In the genomic region with DNA sequence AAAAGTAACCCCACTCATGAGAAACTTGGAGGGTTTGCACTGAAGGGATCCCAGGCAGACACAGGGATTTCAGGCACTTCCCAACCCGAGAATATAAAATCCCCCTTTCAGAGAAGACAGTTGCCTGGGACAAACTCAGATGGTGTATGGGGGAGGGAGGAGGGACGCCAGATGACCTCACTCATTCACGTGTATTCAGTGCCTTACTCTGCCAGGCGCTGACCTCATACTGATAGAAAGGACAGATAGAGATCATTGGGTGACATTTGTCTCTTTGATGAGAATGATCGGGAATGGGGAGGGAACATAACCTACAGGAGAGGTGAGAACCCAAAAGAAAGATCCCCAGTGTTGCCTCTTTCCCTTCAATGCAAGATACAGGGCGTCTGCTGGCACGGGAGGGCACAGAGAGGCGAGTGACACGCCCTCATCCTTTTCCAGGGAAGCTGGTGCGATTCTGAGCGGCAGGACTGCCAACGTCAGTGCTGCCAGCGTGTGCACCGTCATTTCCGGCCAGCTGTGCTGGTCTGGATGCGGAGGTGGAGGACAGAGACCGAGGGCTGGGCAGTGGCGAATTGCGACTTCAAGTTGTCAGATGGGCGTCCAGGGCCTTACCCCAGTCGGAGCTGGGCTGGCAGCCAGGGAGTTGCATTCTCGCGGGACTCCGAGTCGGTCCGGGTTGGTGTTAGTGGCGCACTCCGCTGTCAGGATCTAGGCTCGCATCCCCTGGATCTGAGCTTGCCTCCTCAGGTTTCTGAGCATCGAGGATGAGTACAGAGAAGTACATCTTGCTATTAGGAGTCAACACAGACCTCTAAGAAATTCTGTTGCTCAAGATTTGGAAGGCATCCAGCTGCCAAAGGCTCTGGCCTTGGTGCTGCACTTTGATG, we compare ENCODE assay signal across 8 mouse cellular contexts. TPM values are rescaled to one million over a fixed set of nuclear protein-coding genes. Genes with fewer than 3 reads are reported as not detected.
DNase-seq lines count a peak whose midpoint lies in the region; ATAC-seq and TF ChIP-seq lines count a peak whose summit lies in the region.

No protein-coding gene starts in this region.

- peak overlapping the region; percentile 68 for H3K4me2 ChIP-seq in hindbrain, embryonic 15.5 days

- peak overlapping the region; percentile 73 for H3K4me3 ChIP-seq in gastrocnemius, adult 2 months
- H3K4me3 ChIP-seq in hindbrain, embryonic 15.5 days: peak overlapping the region; percentile 43
- H3K4me3 ChIP-seq in left cerebral cortex, adult 2 months: peak overlapping the region; percentile 47

- no peaks in the 10 kb centered on the region for H3K9me3 ChIP-seq in hindbrain, embryonic 15.5 days

- peak overlapping the region; percentile 68 for H3K9ac ChIP-seq in hindbrain, embryonic 15.5 days

- H3K4me1 ChIP-seq in hindbrain, embryonic 15.5 days (replicated peaks): peaks cover 16% of the 10 kb centered on the region

- no peaks in the 10 kb centered on the region for H3K36me3 ChIP-seq in hindbrain, embryonic 15.5 days

- peak; percentile 86 to 95 for DNase-seq in adrenal gland, adult (ENCODE audit: inconsistent age in 2 of 2, low spot score in 1 of 2)
- peak; percentile 85 to 89 for DNase-seq in cerebellum, postnatal 25 days
- DNase-seq in gastrocnemius, adult 2 months: peak; percentile 86
- DNase-seq in left cerebral cortex, adult 2 months (ENCODE audit: extremely low spot score in 1 of 2, low spot score in 2 of 2): peak; percentile 70 to 74
- DNase-seq in lung, postnatal 4 days: peak; percentile 85 to 88
- peak; percentile 85 for DNase-seq in right cerebral cortex, postnatal 10 days (ENCODE audit: low spot score in 2 of 2)
- no peak for DNase-seq in spleen, postnatal 14 days (ENCODE audit: low spot score in 2 of 2)

- intact Hi-C loops in gastrocnemius, adult 2 months (cut with DNase I): no loop called here
- intact Hi-C loops in left cerebral cortex, adult 2 months (cut with DNase I): no loop called here

- peak overlapping the region; percentile 72 for H3K27ac ChIP-seq in gastrocnemius, adult 2 months
- peak overlapping the region; percentile 80 for H3K27ac ChIP-seq in hindbrain, embryonic 15.5 days (replicated peaks)
- H3K27ac ChIP-seq in left cerebral cortex, adult 2 months: peak overlapping the region; percentile 91

- H3K27me3 ChIP-seq in hindbrain, embryonic 15.5 days: peaks cover 4% of the 10 kb centered on the region; the same call in 1 of the 2 replicates

- no peak for TF ChIP-seq CTCF in gastrocnemius, adult 2 months (IDR thresholded peaks at IDR 0.05)
- TF ChIP-seq CTCF in left cerebral cortex, adult 2 months (IDR thresholded peaks at IDR 0.05): no peak

- peak; percentile 90 for ATAC-seq in hindbrain, embryonic 15.5 days (ENCODE audit: low FRiP score, low read depth)

- WGBS in hindbrain, embryonic 15.5 days: under 1% methylated on average over 30 of the region's 30 CpGs

RNA-seq across cellular contexts. Expression of a gene that starts 6.5 kb away (rescaled TPM):
- 1 to 10 TPM; 1.0 to 1.2 TPM for total RNA-seq in gastrocnemius, adult 2 months (2021)
- polyA plus RNA-seq in hindbrain, embryonic 15.5 days (2015; fragmentation: Nextera tagmentation; extraction: Ambion mirVana): 57.2 and 62.4 TPM in 2 replicates
- total RNA-seq in left cerebral cortex, adult 2 months (2021): 100 to 1,000 TPM; 117 to 121 TPM

RNA-seq across cellular contexts. Expression of a gene that starts 7.7 kb away (rescaled TPM):
- 1 to 10 TPM; 1.5 to 2.0 TPM for total RNA-seq in gastrocnemius, adult 2 months (2021)
- polyA plus RNA-seq in hindbrain, embryonic 15.5 days (2015; fragmentation: Nextera tagmentation; extraction: Ambion mirVana): 25.0 and 27.0 TPM in 2 replicates
- total RNA-seq in left cerebral cortex, adult 2 months (2021): 10 to 100 TPM; 25.0 to 26.4 TPM

RNA-seq across cellular contexts. Expression of a gene that starts 29.5 kb away (rescaled TPM):
- 10 to 100 TPM; 79.2 to 99.2 TPM for total RNA-seq in gastrocnemius, adult 2 months (2021)
- polyA plus RNA-seq in hindbrain, embryonic 15.5 days (2015; fragmentation: Nextera tagmentation; extraction: Ambion mirVana): 180 and 190 TPM in 2 replicates
- total RNA-seq in left cerebral cortex, adult 2 months (2021): 100 to 1,000 TPM; 113 to 118 TPM

RNA-seq across cellular contexts. Expression of a gene that starts 39.5 kb away (rescaled TPM):
- total RNA-seq in gastrocnemius, adult 2 months (2021): not detected
- polyA plus RNA-seq in hindbrain, embryonic 15.5 days (2015; fragmentation: Nextera tagmentation; extraction: Ambion mirVana): 2.2 and 2.3 TPM in 2 replicates
- total RNA-seq in left cerebral cortex, adult 2 months (2021): not detected

RNA-seq across cellular contexts. Expression of a gene that starts 45.7 kb away (rescaled TPM):
- total RNA-seq in gastrocnemius, adult 2 months (2021): 100 to 1,000 TPM; 680 to 956 TPM
- polyA plus RNA-seq in hindbrain, embryonic 15.5 days (2015; fragmentation: Nextera tagmentation; extraction: Ambion mirVana): 877 and 940 TPM in 2 replicates
- 100 to 1,000 TPM; 436 to 465 TPM for total RNA-seq in left cerebral cortex, adult 2 months (2021)

Comparison
In these comparisons a context has a peak if more than half of its experiments do, and no peak if none do; other contexts are left out.
1. DNase-seq: peak in adrenal gland, adult (2 of 2), cerebellum, postnatal 25 days (2 of 2), gastrocnemius, adult 2 months (single experiment), left cerebral cortex, adult 2 months (2 of 2), lung, postnatal 4 days (2 of 2) and right cerebral cortex, postnatal 10 days (2 of 2); none in spleen, postnatal 14 days (0 of 2).
2. RNA of a gene that starts 6.5 kb away (total RNA-seq): 117 to 121 TPM in left cerebral cortex, adult 2 months; 1.0 to 1.2 TPM in gastrocnemius, adult 2 months; every median in the first group is over 10 times any median in the second.
3. RNA of a gene that starts 7.7 kb away (total RNA-seq): 25.0 to 26.4 TPM in left cerebral cortex, adult 2 months; 1.5 to 2.0 TPM in gastrocnemius, adult 2 months; every median in the first group is over 4 times any median in the second.
4. Peak in every context shown above with its lines, with median percentiles within 50 percentile points of each other: H3K27ac ChIP-seq and H3K4me3 ChIP-seq.